Mouse (Mus musculus): ENCODE results near the gene Fbxw10.

Gene Fbxw10

DNA sequence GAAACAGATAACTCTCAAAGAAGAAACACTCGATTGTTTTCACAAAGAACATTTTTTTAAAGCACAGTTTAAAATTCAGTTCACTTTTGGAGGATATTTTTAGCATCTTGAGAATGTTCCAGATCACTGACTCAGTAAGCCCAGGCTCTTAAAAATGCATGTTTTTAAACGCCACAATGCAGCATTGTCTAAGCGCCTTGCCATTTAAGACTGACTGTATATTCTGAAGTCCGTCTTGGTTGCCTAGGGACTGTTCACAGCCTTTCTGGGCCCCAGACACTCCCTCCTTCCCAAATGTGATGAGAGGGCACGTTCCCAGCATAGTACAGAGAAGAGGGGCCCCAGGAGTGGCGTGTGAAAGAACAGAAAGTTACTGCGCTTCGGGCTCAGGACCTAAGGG lies 64.5 kb downstream of the Fbxw10 start:
- no peak for DNase-seq

DNA sequence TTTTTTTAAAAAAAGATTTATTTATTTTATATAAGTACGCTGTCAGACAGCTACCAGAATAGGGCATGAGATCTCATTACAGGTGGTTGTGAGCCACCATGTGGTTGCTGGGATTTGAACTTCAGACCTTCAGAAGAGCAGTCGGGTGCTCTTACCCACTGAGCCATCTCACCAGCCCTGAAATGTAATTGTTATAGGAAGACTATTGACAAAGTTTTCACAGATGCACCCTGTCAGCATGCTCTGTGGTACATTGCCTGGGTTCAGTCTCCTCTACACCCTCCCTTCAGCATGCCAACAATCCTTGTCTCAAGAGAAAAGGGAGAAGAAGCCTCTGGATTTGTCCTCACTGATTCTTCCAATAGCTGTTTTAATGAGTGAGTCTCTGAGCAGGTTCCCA lies 66.3 kb downstream of the Fbxw10 start:
- no peak for DNase-seq

DNA sequence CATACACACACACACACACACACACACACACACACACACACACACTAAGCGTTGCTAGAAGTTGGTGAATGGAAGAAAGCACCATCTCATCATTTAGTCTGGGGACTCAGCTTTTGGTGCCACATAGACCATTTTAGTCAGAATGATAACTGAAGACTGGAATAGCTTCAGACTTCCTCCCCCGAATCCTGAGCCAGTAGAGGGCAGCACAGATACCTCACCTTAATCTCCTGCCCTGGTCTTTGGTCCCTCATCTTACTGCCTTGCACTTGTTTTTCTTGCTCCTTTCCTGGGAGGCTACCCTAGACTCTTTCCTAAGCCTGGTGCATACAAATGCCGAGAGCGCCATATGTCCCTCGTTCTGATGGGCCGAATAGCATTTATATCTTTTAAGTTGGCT lies 67.7 kb downstream of the Fbxw10 start:
- DNase-seq = peak; percentile 37

DNA sequence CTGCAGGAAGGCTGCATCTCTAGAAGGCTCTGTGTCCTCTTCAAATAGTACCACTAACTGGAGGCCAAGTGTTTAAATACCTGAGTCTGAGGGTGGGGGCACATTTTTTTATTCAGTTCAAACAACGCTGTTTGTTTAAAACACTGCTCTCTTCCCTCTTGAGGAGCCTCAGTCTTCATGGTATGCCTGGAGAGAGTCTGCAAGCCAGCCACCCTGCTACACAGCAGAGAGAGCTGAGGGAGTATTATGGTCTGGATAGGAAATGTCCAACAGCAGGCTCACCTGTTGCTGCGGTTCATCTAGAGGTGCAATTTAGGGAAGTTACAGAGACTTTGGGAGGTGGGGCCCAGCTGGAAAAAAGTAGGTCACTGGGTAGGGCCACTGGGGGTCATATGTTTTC lies 68.6 kb downstream of the Fbxw10 start:
- no peak for DNase-seq

DNA sequence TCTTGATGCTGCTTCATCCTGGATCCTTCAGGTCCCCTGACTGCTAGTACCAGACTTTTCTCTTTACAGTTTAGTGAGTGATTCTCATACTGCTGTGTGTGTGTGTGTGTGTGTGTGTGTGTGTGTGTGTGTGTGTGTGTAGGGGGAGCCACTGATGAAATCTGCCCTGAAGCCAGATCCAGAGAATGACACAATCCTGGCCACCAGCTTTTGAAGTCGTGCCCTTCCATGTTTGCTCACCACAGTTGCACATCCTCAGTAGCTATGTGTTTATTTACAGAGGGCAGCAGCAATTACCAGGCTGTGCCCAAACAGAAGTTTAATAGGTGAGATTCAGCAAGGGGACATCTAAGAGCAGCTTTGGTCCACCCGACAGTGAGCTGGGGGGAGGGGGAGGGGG lies 69.9 kb downstream of the Fbxw10 start:
- DNase-seq = no peak

DNA sequence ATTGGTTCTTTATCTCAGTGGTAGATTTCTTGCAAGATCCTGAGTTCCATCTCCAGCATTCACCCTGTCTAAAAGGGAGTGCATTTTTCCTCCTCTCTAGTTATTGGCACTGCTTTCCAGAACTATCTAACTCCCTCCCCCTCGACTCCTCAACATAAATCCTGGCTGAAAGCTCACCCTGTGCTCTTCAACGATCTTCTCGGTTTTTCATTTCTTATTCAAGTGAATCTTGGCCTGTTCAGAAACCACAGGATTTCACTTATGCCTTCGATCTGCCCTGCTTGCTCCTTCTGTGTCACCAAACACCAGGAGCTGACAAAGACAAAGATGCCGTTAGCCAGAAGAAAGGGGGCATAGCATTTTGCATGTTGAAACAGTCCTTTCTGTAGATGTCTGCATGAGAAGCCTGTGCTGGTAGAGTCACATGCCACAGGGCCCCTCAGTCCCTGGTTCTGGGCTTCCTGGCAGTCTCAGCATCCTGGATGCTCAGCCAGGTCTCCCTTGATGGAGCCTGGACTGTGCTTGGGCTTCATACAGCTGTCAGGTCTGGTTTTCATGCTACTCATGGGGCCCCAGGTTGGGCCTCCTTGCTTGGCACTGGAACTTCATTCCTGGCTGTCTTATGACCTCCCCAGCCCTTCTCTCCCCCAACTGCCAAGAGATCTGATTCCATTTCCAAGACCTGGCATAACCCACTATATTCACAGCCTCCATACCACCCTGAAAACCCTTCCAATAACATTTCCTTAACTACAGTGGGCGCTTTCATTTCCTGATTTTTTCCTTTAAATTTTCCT lies 73.3 kb downstream of the Fbxw10 start:
- no peak for DNase-seq

DNA sequence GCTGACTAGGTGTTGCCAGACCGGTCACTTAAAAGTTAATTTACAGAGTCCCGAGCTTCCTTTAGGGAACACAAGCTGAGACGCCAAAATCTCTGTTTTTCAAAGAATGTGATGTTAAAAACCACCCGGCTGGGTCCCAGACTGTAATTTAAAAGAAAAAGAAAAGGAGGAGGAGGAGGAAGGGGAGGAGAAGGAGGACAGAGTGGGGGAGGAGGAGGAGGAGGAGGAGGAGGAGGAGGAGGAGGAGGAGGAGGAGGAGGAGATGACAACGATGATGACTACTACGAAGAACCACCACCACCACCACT lies 73.8 kb downstream of the Fbxw10 start:
- no peak for DNase-seq

DNA sequence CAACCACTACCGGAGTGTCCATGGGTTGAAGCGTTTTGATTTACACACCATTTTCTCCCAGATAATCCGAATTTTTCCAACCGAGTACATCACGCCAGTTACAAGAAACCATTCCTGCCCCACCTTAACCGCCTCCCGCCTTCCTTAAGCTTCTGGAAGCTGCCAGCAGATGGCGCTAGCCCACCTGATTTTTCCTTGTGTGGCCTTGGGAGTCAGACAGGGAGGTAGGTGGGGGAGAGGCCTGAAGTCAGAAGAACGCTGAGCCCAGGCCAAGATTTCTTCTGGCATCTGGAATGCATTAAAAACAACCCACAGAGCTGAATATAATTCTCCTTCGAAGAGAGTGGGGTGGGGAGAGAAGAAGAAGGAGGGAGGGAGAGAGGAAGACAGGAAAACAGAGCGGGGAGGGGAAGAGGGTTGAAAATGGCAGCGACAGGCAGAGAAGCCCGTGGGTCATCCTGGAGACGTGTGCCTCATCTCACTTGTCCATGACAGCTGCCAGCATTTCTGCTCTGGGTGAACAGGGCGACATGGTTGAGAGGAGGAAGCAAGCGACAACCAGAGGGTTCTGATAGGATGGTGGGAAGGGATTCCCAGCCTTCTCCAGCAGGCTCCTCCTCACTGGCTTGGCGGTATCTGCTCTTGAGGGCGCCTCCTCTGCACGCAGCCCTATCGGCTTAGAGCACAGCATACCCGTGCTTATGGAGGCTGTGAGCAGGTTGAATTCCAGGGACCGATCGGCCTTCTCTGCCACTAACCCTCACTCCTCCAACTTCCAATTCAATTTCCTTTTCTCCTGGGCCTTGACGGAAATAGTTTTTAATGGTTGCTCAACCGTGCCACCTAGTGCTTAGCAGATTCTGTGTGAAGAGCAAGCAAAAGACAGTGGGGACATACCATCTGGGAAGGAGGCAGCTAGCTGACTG lies 74.4 kb downstream of the Fbxw10 start:
- peak; percentile 93 for DNase-seq

DNA sequence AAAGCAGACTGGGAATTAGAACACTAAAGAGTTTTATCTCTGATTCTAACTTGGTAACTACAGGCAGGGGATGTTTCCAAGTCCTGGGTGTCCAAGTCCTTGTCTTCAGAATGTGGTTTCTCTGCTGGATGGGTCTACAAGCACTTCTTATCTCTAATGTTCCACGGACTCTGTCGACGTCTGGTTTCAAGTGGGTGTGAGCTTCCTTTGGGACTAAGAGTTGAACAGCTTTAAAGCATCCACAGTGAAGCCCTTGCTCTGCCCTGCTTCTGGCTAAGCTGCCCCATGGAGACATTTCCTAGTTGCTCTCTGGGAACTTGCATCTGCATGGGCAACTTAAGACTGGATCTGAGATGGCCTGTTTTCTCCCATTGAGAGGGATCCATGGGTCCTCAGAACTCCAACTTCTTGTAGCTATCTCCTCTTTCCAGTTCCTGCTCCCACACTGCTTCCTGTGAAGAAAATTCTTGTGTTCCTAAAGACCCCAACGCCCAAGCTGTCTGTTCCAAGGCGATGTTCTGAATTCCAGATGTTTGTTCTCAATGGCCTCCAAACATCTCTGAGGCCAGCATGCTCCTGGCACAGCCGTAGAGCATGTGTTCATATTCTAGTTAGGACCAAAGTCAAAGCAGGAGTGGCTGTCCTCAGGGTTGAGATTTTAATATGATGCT lies 77.4 kb downstream of the Fbxw10 start:
- no peak for DNase-seq
